Mouse (Mus musculus): Measurements from ENCODE around the gene Creb3l4.

DNA sequence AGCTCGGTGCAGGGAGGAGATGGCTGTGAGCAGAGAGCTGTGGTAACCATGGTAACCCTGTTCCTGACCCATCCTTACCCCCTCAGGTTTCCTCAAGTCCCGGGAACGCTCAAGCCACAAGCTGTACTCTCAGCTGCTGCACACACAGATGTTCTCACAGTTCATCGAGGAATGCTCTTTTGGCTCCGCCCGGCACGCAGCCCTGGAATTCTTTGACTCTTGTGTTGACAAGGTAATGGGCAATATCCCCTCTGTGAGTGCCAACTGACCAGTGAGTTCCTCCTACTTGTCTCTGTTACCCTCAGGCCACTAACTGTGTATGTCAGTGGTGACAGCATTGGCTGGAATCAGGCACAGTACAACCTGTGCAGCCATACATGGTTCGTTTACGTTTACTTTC lies 28.9 kb upstream of the Creb3l4 start:
- no peak for TF ChIP-seq E2F4 (IDR thresholded peaks at IDR 0.05; ENCODE audit: borderline replicate concordance, low read depth, low read length)
- no peak for TF ChIP-seq CTCF (IDR thresholded peaks at IDR 0.05 in 2 of 3, conservative IDR thresholded peaks at IDR 0.05 in 1 of 3; ENCODE audit: control insufficient read depth in 1 of 3, insufficient read depth in 1 of 3, low read depth in 2 of 3, low read length in 3 of 3, poor library complexity in 1 of 3, severe bottlenecking in 1 of 3)
- TF ChIP-seq POLR2A (IDR thresholded peaks at IDR 0.05; ENCODE audit: control insufficient read depth in 1 of 2, insufficient read depth in 1 of 2, low read depth in 1 of 2, low read length in 2 of 2, poor library complexity in 1 of 2) = no peak
- no peak for TF ChIP-seq MAFK (IDR thresholded peaks at IDR 0.05; ENCODE audit: borderline replicate concordance, low read depth, low read length)
- no peak for TF ChIP-seq GABPA (IDR thresholded peaks at IDR 0.05; ENCODE audit: low read depth, low read length)
- TF ChIP-seq MYC (IDR thresholded peaks at IDR 0.05; ENCODE audit: low read depth, low read length) = no peak
